Mouse (Mus musculus): ENCODE data around the gene Ell2. TPM values are rescaled to one million over a fixed set of nuclear protein-coding genes. Genes with fewer than 3 reads are reported as not detected.
A peak's percentile ranks its signal among the peaks of the same experiment; 100 is the strongest.

Ell2 gene
- polyA plus RNA-seq (2012; rRNA removed), result 20.5 and 21.2 TPM in 2 replicates

DNA sequence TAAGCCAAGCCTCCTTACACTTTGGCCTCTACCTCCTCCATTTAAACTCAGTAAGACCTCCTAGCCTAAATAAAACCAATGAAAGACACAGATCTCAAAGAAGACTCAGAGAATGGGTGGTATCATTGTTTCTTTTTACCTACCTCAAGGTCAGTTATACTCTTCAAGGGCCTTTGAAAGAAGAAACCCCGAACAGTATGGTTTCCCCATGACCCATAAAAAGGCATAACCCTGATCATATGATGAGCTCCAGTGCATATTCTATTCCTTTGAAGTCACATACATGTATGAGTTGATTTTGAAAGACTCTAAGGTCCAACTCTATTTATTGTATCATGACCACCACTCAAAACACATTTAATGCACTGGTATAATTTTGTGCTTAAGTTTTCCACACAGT, at the start of gene Ell2:
Gene Ell2, plus strand, starts transcription at position 301 of the 400 bp plus-strand sequence.
- Histone ChIP-seq H3K4me3 (ENCODE audit: insufficient read depth, low read length) (peak within 1 kb of the TSS; percentile 62), H3K4me1 (ENCODE audit: control insufficient read depth, insufficient read depth, low read length) (peaks cover 4% of the 10 kb centered on the region; the same call in 1 of the 2 replicates), H3K27ac (ENCODE audit: insufficient read depth, low read length) (peak within 1 kb of the TSS; percentile 20; the same call in 1 of the 2 replicates)
- no peak for TF ChIP-seq CTCF (IDR thresholded peaks at IDR 0.05; ENCODE audit: extremely low read depth, insufficient read depth, low read length)
- TF ChIP-seq POLR2A (IDR thresholded peaks at IDR 0.05; ENCODE audit: extremely low read depth, insufficient read depth, low read length), result no peak

GRCm38 (mm10) chr13:75685438-75685837, 21.1 kb upstream of the Ell2 start:
- H3K4me3 ChIP-seq (ENCODE audit: insufficient read depth, low read length), result no peak overlapping the region
- H3K27ac ChIP-seq (ENCODE audit: insufficient read depth, low read length), result no peak overlapping the region
- no peaks in the 10 kb centered on the region for H3K4me1 ChIP-seq (ENCODE audit: control insufficient read depth, insufficient read depth, low read length)
- no peak for TF ChIP-seq CTCF (IDR thresholded peaks at IDR 0.05; ENCODE audit: extremely low read depth, insufficient read depth, low read length)
- no peak for TF ChIP-seq POLR2A (IDR thresholded peaks at IDR 0.05; ENCODE audit: extremely low read depth, insufficient read depth, low read length)

DNA sequence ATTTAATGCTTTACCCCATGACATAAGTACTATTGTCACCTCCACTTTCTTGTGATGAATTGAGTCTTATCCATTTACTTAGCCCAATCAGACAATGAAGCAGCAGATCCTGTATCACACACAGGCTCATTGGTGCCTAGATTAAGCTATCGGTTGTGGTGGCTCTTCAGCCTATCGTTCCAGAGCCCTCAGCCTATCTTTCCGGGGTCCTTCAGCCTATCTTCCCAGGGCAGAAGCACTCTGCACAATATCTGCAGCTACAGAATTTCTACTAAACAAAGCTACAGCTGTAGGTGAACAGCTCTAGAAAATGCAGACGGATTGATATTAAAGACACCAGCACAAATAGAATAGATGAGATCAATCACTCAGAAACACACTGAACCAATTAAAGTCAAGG, 19.6 kb upstream of the Ell2 start:
- Histone ChIP-seq H3K4me3 (ENCODE audit: insufficient read depth, low read length) (no peak overlapping the region), H3K4me1 (ENCODE audit: control insufficient read depth, insufficient read depth, low read length) (no peaks in the 10 kb centered on the region), H3K27ac (ENCODE audit: insufficient read depth, low read length) (no peak overlapping the region)
- TF ChIP-seq POLR2A (IDR thresholded peaks at IDR 0.05; ENCODE audit: extremely low read depth, insufficient read depth, low read length) (no peak), CTCF (IDR thresholded peaks at IDR 0.05; ENCODE audit: extremely low read depth, insufficient read depth, low read length) (no peak)

DNA sequence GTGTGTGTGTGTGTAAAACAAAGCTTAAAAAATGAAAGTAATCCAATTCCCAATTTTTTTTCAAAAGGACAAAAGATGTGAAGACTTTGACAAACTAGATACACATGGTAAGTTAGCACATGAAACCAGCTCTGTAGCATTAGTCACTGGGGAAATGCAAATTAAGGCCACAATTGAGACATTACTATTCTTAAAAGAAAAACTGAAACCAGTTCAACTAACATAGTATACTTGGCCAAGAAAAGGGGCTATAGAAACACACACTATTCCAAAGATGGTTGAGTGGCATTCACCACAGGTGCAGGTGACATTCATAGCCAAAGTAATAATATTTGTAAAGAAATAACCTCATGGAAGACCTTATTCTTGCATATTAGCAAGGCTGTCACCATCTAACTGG, 14.9 kb upstream of the Ell2 start:
- Histone ChIP-seq H3K27ac (ENCODE audit: insufficient read depth, low read length) (no peak overlapping the region), H3K4me1 (ENCODE audit: control insufficient read depth, insufficient read depth, low read length) (no peaks in the 10 kb centered on the region), H3K4me3 (ENCODE audit: insufficient read depth, low read length) (no peak overlapping the region)
- TF ChIP-seq CTCF (IDR thresholded peaks at IDR 0.05; ENCODE audit: extremely low read depth, insufficient read depth, low read length) (no peak), POLR2A (IDR thresholded peaks at IDR 0.05; ENCODE audit: extremely low read depth, insufficient read depth, low read length) (no peak)

DNA sequence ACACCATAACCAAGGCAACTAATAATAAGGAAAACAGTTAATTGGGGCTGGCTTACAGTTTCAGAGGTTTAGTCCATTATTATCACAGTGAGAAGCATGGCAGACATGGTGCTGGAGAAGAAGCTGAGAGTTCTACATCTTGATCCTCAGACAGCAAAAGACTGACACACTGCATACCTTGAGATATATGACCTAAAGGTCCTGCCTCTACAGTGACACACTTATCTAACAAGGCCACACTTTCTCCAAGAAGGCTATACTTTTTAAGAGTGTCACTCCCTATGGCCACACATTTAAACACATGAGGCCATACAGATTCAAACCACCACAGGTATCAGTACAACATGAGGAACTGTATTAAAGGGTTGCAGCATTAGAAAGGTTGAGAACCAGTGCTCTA, 13.5 kb upstream of the Ell2 start:
- Histone ChIP-seq H3K4me3 (ENCODE audit: insufficient read depth, low read length) (no peak overlapping the region), H3K4me1 (ENCODE audit: control insufficient read depth, insufficient read depth, low read length) (no peaks in the 10 kb centered on the region), H3K27ac (ENCODE audit: insufficient read depth, low read length) (no peak overlapping the region)
- TF ChIP-seq POLR2A (IDR thresholded peaks at IDR 0.05; ENCODE audit: extremely low read depth, insufficient read depth, low read length) (no peak), CTCF (IDR thresholded peaks at IDR 0.05; ENCODE audit: extremely low read depth, insufficient read depth, low read length) (no peak)

DNA sequence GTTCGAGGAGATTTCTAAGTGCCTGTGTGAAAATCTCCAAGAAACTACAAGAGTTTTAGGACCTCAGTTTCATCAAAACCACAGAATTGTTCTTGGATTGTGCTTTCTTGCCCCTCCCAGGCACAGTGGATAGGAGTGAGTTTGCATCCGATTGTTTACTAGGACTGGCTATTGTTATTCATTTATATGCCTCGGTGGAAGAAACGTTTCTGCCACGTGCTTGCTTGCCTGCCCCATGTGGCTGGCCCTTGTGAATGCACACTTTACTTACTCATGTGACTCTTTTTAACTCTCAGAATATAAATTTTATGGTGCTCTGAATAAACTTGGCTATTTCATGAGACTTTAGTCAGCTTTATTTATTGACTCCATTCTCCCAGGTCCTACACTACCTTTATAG, 3.7 kb upstream of the Ell2 start:
- no peak overlapping the region for H3K27ac ChIP-seq (ENCODE audit: insufficient read depth, low read length)
- no peak overlapping the region for H3K4me3 ChIP-seq (ENCODE audit: insufficient read depth, low read length)
- H3K4me1 ChIP-seq (ENCODE audit: control insufficient read depth, insufficient read depth, low read length), result no peaks in the 10 kb centered on the region
- TF ChIP-seq CTCF (IDR thresholded peaks at IDR 0.05; ENCODE audit: extremely low read depth, insufficient read depth, low read length) (no peak), POLR2A (IDR thresholded peaks at IDR 0.05; ENCODE audit: extremely low read depth, insufficient read depth, low read length) (no peak)

- TF ChIP-seq CTCF (IDR thresholded peaks at IDR 0.05; ENCODE audit: extremely low read depth, insufficient read depth, low read length) (no peak), POLR2A (IDR thresholded peaks at IDR 0.05; ENCODE audit: extremely low read depth, insufficient read depth, low read length) (peak; percentile 77)
- Histone ChIP-seq H3K27ac (ENCODE audit: insufficient read depth, low read length) (peak overlapping the region; percentile 20; the same call in 1 of the 2 replicates), H3K4me1 (ENCODE audit: control insufficient read depth, insufficient read depth, low read length) (peaks cover 7% of the 10 kb centered on the region), H3K4me3 (ENCODE audit: insufficient read depth, low read length) (peak overlapping the region; percentile 62)
Observed at GRCm38 (mm10) chr13:75706882-75707816, 592 bp downstream of the Ell2 start.

DNA sequence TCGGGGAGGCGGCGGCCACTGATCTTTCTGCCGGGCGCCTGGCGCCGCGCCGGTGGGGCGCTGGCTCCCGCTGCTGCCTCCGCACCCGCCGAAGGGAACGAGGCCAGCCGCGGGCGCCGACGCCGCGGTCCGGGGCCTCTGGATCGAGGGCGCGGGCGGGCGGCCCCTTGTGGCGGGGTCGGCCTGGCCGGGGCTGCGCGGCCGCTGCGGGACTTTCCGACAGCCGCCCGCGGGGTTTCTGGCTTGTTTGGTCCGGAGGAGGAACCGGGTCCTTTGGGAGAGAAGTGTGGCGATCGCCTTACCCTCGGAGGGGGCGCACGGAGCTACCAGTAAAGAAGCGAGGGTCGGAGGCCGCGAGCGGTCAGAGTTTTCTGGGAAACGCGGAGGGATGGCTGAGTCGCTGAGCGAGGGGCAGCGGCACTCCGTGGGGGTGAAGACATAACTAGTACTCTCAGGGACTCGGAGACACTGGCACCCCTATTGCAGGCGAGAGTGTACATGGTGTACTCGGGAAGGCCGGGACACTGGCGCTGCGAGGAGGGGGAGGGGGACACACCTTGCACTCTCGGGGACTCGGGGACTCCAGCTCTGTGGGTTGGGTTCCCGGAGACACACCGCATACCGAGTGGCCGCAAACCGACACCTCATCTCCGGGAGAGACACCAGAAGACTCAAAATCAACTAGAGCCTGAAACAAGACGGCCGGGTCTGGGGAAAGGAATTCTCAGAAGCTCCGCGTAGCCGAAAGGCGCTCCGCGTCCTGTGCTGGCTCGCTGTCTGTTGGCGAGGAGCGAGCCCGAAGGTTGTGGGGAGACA, 1.5 kb downstream of the Ell2 start:
- peak overlapping the region; percentile 24 for H3K27ac ChIP-seq (ENCODE audit: insufficient read depth, low read length)
- peak overlapping the region; percentile 62 for H3K4me3 ChIP-seq (ENCODE audit: insufficient read depth, low read length)
- no peak for TF ChIP-seq POLR2A (IDR thresholded peaks at IDR 0.05; ENCODE audit: extremely low read depth, insufficient read depth, low read length)
- no peak for TF ChIP-seq CTCF (IDR thresholded peaks at IDR 0.05; ENCODE audit: extremely low read depth, insufficient read depth, low read length)
- peaks cover 7% of the 10 kb centered on the region for H3K4me1 ChIP-seq (ENCODE audit: control insufficient read depth, insufficient read depth, low read length)

DNA sequence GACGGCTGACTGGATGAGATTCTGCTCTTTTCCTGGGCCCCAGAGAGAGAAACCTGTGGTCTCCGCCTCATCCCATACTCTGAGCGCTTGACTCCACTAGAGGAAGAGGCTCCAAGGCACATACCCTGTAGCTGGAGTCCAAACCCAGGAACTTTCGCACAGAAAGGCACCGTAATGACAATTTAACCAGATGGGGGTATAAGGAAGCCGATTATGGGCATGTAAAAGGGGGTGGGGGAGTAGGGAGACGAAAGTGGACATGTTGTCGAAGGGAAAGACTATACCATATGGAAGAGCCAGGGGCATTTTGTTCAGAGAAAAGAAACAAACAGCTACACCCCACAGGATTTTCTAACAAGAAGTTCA, 2.1 kb downstream of the Ell2 start:
- H3K4me3 ChIP-seq (ENCODE audit: insufficient read depth, low read length), result peak overlapping the region; percentile 62
- peaks cover 8% of the 10 kb centered on the region for H3K4me1 ChIP-seq (ENCODE audit: control insufficient read depth, insufficient read depth, low read length)
- H3K27ac ChIP-seq (ENCODE audit: insufficient read depth, low read length), result peak overlapping the region; percentile 24
- no peak for TF ChIP-seq CTCF (IDR thresholded peaks at IDR 0.05; ENCODE audit: extremely low read depth, insufficient read depth, low read length)
- no peak for TF ChIP-seq POLR2A (IDR thresholded peaks at IDR 0.05; ENCODE audit: extremely low read depth, insufficient read depth, low read length)
